Mouse (Mus musculus): ENCODE measurements around the gene Hspb3. TPM values are rescaled to one million over a fixed set of nuclear protein-coding genes. Genes with fewer than 3 reads are reported as not detected.

The Hspb3 gene
- total RNA-seq, 2 experiments from 2014 or later = not detected

Other genes with a start within 250 kb of the Hspb3 start
- 5.3 and 10.9 TPM in 2 replicates for gene Snx18, start 45.1 kb downstream of the Hspb3 start, total RNA-seq (2014; fragmentation: Nextera tagmentation)
- 13.2 and 18.1 TPM in 2 replicates for gene Snx18, start 45.1 kb downstream of the Hspb3 start, total RNA-seq (2017)
- 12.5 and 15.9 TPM in 2 replicates for gene Arl15, start 130.8 kb upstream of the Hspb3 start, total RNA-seq (2014; fragmentation: Nextera tagmentation)
- 14.2 and 21.6 TPM in 2 replicates for gene Arl15, start 130.8 kb upstream of the Hspb3 start, total RNA-seq (2017)

All from megakaryocyte-erythroid progenitor cell, adult 5-6 weeks (primary cell).